Mouse (Mus musculus): Measurements from ENCODE around the gene Tmem235. TPM values are rescaled to one million over a fixed set of nuclear protein-coding genes. Genes with fewer than 3 reads are reported as not detected.
"Not testable (repeated sequence)": the region's sequence is repeated elsewhere in the genome, so short reads cannot be mapped to it uniquely, and the experiment has no call there.

Tmem235 gene
- total RNA-seq, 2 experiments from 2014 or later: 0.19 TPM; not detected in 1

- intact Hi-C loops (cut with DNase I): loop anchor here (2.0 to 5.0 kb wide), 2 partner anchors 441 to 588 kb away; no protein-coding TSS in a partner anchor
- peak; percentile 35 to 38 for DNase-seq (ENCODE audit: extremely low spot score in 1 of 2, low spot score in 2 of 2)
- peak within 1 kb of the TSS; percentile 27 for H3K4me3 ChIP-seq
- no peak for TF ChIP-seq CTCF (IDR thresholded peaks at IDR 0.05)
- no peak within 1 kb of the TSS for H3K27ac ChIP-seq
Observed at GRCm38 (mm10) chr11:117825333-117826101, 35.0 kb upstream of the Tmem235 start, which contains the start of the genes Afmid and Tk1. Gene Afmid (plus strand): TSS chr11:117825924. Gene Tk1 (minus strand): TSS chr11:117826092.

GRCm38 (mm10) chr11:117826164-117826563 lies 34.4 kb upstream of the Tmem235 start:
- H3K27ac ChIP-seq: no peak overlapping the region
- DNase-seq (ENCODE audit: extremely low spot score in 1 of 2, low spot score in 2 of 2): no peak
- intact Hi-C loops (cut with DNase I): loop anchor here (5.0 kb wide), 1 partner anchor 589 kb away; no protein-coding TSS in a partner anchor
- H3K4me3 ChIP-seq: peak overlapping the region; percentile 27
- TF ChIP-seq CTCF (IDR thresholded peaks at IDR 0.05): no peak

GRCm38 (mm10) chr11:117826916-117827315 lies 33.6 kb upstream of the Tmem235 start:
- no peak for TF ChIP-seq CTCF (IDR thresholded peaks at IDR 0.05)
- no peak overlapping the region for H3K27ac ChIP-seq
- intact Hi-C loops (cut with DNase I): loop anchor here (5.0 kb wide), 1 partner anchor 590 kb away; no protein-coding TSS in a partner anchor
- DNase-seq (ENCODE audit: extremely low spot score in 1 of 2, low spot score in 2 of 2): no peak
- no peak overlapping the region for H3K4me3 ChIP-seq

- no peak overlapping the region for H3K4me3 ChIP-seq
- DNase-seq (ENCODE audit: extremely low spot score in 1 of 2, low spot score in 2 of 2): no peak
- H3K27ac ChIP-seq: no peak overlapping the region
- intact Hi-C loops (cut with DNase I): loop anchor here (5.0 kb wide), 1 partner anchor 590 kb away; no protein-coding TSS in a partner anchor
- TF ChIP-seq CTCF (IDR thresholded peaks at IDR 0.05): no peak
Observed at GRCm38 (mm10) chr11:117827386-117827785, 33.2 kb upstream of the Tmem235 start.

GRCm38 (mm10) chr11:117828149-117828887 lies 32.2 kb upstream of the Tmem235 start:
- DNase-seq (ENCODE audit: extremely low spot score in 1 of 2, low spot score in 2 of 2): no peak
- Histone ChIP-seq H3K4me3 (no peak overlapping the region), H3K27ac (no peak overlapping the region; the same call in 1 of the 2 replicates)
- no peak for TF ChIP-seq CTCF (IDR thresholded peaks at IDR 0.05)
- intact Hi-C loops (cut with DNase I): loop anchor here (5.0 kb wide), 1 partner anchor 591 kb away; no protein-coding TSS in a partner anchor

GRCm38 (mm10) chr11:117828888-117829604 lies 31.5 kb upstream of the Tmem235 start:
- TF ChIP-seq CTCF (IDR thresholded peaks at IDR 0.05): no peak
- Histone ChIP-seq H3K4me3 (no peak overlapping the region), H3K27ac (peak overlapping the region; percentile 5; the same call in 1 of the 2 replicates)
- intact Hi-C loops (cut with DNase I): loop anchor here (5.0 kb wide), 1 partner anchor 592 kb away; no protein-coding TSS in a partner anchor
- no peak for DNase-seq (ENCODE audit: extremely low spot score in 1 of 2, low spot score in 2 of 2)

- no peak overlapping the region for H3K4me3 ChIP-seq
- TF ChIP-seq CTCF (IDR thresholded peaks at IDR 0.05): no peak
- H3K27ac ChIP-seq: peak overlapping the region; percentile 5; the same call in 1 of the 2 replicates
- DNase-seq (ENCODE audit: extremely low spot score in 1 of 2, low spot score in 2 of 2): no peak
- intact Hi-C loops (cut with DNase I): loop anchor here (5.0 kb wide), 1 partner anchor 592 kb away; no protein-coding TSS in a partner anchor
Observed at GRCm38 (mm10) chr11:117829671-117830215, 30.8 kb upstream of the Tmem235 start.

- intact Hi-C loops (cut with DNase I): no loop called here
- no peak for TF ChIP-seq CTCF (IDR thresholded peaks at IDR 0.05)
- DNase-seq (ENCODE audit: extremely low spot score in 1 of 2, low spot score in 2 of 2): no peak
- Histone ChIP-seq H3K27ac (no peak overlapping the region), H3K4me3 (no peak overlapping the region)
Observed at GRCm38 (mm10) chr11:117830401-117830800, 30.2 kb upstream of the Tmem235 start.

GRCm38 (mm10) chr11:117832086-117832969 lies 28.2 kb upstream of the Tmem235 start:
- Histone ChIP-seq H3K4me3 (peak overlapping the region; percentile 39), H3K27ac (no peak overlapping the region)
- intact Hi-C loops (cut with DNase I): no loop called here
- TF ChIP-seq CTCF (IDR thresholded peaks at IDR 0.05): peak; percentile 74
- DNase-seq (ENCODE audit: extremely low spot score in 1 of 2, low spot score in 2 of 2): peak; percentile 69 to 76

- intact Hi-C loops (cut with DNase I); H3K4me3 ChIP-seq; DNase-seq (ENCODE audit: extremely low spot score in 1 of 2, low spot score in 2 of 2); H3K27ac ChIP-seq: not testable (repeated sequence)
Observed at GRCm38 (mm10) chr11:117833509-117833908, 27.0 kb upstream of the Tmem235 start.

All from left cerebral cortex, adult 2 months (tissue).